ENCODE assay signal across 10 mouse cellular contexts in the genomic region with DNA sequence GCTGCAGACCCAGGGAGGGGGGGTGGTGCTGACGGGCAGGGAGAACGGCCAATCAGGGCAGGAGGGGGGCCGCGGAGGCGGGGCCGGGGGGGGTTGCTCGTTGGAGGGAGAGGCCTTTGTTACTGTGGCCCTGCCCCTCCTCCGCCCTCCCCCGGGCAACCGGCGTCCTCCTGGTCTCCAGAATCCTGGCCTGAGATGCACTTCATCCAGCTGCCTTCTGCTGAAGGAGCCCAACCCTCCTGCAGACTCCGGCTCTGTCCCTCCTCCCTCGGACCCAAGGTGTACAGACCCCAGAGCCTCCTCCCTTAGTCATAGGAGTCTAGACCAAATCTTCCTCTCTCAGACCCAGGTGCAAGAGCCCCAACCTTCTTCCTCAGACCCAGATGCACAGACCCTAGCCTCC. TPM values are rescaled to one million over a fixed set of nuclear protein-coding genes. Genes with fewer than 3 reads are reported as not detected.
DNase-seq lines count a peak whose midpoint lies in the region; ATAC-seq lines count a peak whose summit lies in the region.
"Had no signal": no experiment of that assay in that cellular context is flagged by ENCODE, and none has a peak within 500 bp of the region (broad histone marks: within the 10 kb centered on the region; RNA-seq: fewer than 3 reads in every experiment).

No protein-coding gene starts in this region.

- intact Hi-C loops in heart, postnatal 25 days (cut with DNase I) = no loop called here
- intact Hi-C loops in heart, postnatal 10 days (cut with DNase I) = no loop called here
- intact Hi-C loops in left cerebral cortex, postnatal 10 days (cut with DNase I) = loop anchor here (10.0 kb wide), 1 partner anchor 205 kb away; no protein-coding TSS in a partner anchor

- H3K4me3 ChIP-seq in forebrain, embryonic 11.5 days (ENCODE audit: low read depth, low read length) = peak overlapping the region; percentile 63
- peak overlapping the region; percentile 61 for H3K4me3 ChIP-seq in neural tube, embryonic 11.5 days (ENCODE audit: low read depth, low read length)

- peak overlapping the region; percentile 78 for H3K9ac ChIP-seq in forebrain, embryonic 11.5 days (ENCODE audit: low read length)
- H3K9ac ChIP-seq in neural tube, embryonic 11.5 days (ENCODE audit: low read length) = peak overlapping the region; percentile 86

- peak; percentile 93 for DNase-seq in heart, adult 11 months
- DNase-seq in heart, postnatal 25 days (ENCODE audit: low spot score) = no peak
- DNase-seq in brain, embryonic 18.5 days (ENCODE audit: low read depth, low spot score) = peak; percentile 69
- DNase-seq in forebrain, embryonic 11.5 days (ENCODE audit: low spot score) = peak; percentile 94
- peak; percentile 21 for DNase-seq in heart, postnatal 10 days
- DNase-seq in left cerebral cortex, postnatal 10 days (ENCODE audit: extremely low spot score in 1 of 2, low spot score in 2 of 2) = peak; percentile 60 to 91
- peak; percentile 82 for DNase-seq in neural tube, embryonic 11.5 days (ENCODE audit: low spot score)
- DNase-seq in natural killer cell, adult 2 months (ENCODE audit: low spot score in 2 of 2) = no peak

- 0% methylated on average over 11 of the region's 13 CpGs for WGBS in forebrain, embryonic 11.5 days
- 0% methylated on average over 4 of the region's 13 CpGs for WGBS in neural tube, embryonic 11.5 days

- peak; percentile 94 for ATAC-seq in forebrain, embryonic 11.5 days (replicated peaks; ENCODE audit: low FRiP score)
- ATAC-seq in neural tube, embryonic 11.5 days (ENCODE audit: insufficient read depth, low FRiP score, low TSS enrichment) = peak; percentile 90

- H3K36me3 ChIP-seq in forebrain, embryonic 11.5 days (ENCODE audit: control insufficient read depth, insufficient read depth, low read length) = no peaks in the 10 kb centered on the region
- H3K36me3 ChIP-seq in neural tube, embryonic 11.5 days (ENCODE audit: control insufficient read depth, insufficient read depth, low read length) = no peaks in the 10 kb centered on the region

- peak overlapping the region; percentile 78 for H3K4me2 ChIP-seq in forebrain, embryonic 11.5 days (ENCODE audit: low read depth, low read length, severe bottlenecking)
- H3K4me2 ChIP-seq in neural tube, embryonic 11.5 days (ENCODE audit: low read depth) = peak overlapping the region; percentile 75

- H3K27ac ChIP-seq in forebrain, embryonic 11.5 days (ENCODE audit: low read depth, low read length) = peak overlapping the region; percentile 57; the same call in 1 of the 2 replicates
- peak overlapping the region; percentile 53; the same call in 1 of the 2 replicates for H3K27ac ChIP-seq in neural tube, embryonic 11.5 days (ENCODE audit: low read depth, low read length)

- peaks cover 3% of the 10 kb centered on the region; the same call in 1 of the 2 replicates for H3K4me1 ChIP-seq in forebrain, embryonic 11.5 days (replicated peaks; ENCODE audit: control insufficient read depth, insufficient read depth, low read length)
- H3K4me1 ChIP-seq in neural tube, embryonic 11.5 days (ENCODE audit: control insufficient read depth, insufficient read depth, low read length) = no peaks in the 10 kb centered on the region

- no peaks in the 10 kb centered on the region for H3K27me3 ChIP-seq in forebrain, embryonic 11.5 days (ENCODE audit: control insufficient read depth, insufficient read depth, low read length)
- H3K27me3 ChIP-seq in neural tube, embryonic 11.5 days (ENCODE audit: control insufficient read depth, insufficient read depth, low read length) = no peaks in the 10 kb centered on the region

- no peaks in the 10 kb centered on the region for H3K9me3 ChIP-seq in forebrain, embryonic 11.5 days (ENCODE audit: control insufficient read depth, low read length)
- no peaks in the 10 kb centered on the region for H3K9me3 ChIP-seq in neural tube, embryonic 11.5 days (ENCODE audit: control insufficient read depth, low read length)

RNA-seq across cellular contexts. Expression of a gene that starts 0.3 kb away (rescaled TPM):
- total RNA-seq in heart, postnatal 25 days (2021) = under 1 TPM; 0.13 to 0.22 TPM
- polyA plus RNA-seq in forebrain, embryonic 11.5 days (2014; fragmentation: Nextera tagmentation; extraction: Ambion mirVana) = 2.0 and 2.7 TPM in 2 replicates
- total RNA-seq in heart, postnatal 10 days (2021) = under 1 TPM; 0.37 to 0.89 TPM
- 10 to 100 TPM; 46.4 to 47.7 TPM for total RNA-seq in left cerebral cortex, postnatal 10 days (2021)
- 2.4 and 2.7 TPM in 2 replicates for polyA plus RNA-seq in neural tube, embryonic 11.5 days (2014; fragmentation: Nextera tagmentation; extraction: Ambion mirVana)

RNA-seq across cellular contexts. Expression of a gene that starts 15.6 kb away (rescaled TPM):
- total RNA-seq in heart, postnatal 25 days (2021) = not detected
- not detected in 2 replicates for polyA plus RNA-seq in forebrain, embryonic 11.5 days (2014; fragmentation: Nextera tagmentation; extraction: Ambion mirVana)
- total RNA-seq in heart, postnatal 10 days (2021) = not detected
- total RNA-seq in left cerebral cortex, postnatal 10 days (2021) = not detected
- not detected in 2 replicates for polyA plus RNA-seq in neural tube, embryonic 11.5 days (2014; fragmentation: Nextera tagmentation; extraction: Ambion mirVana)
- polyA plus RNA-seq: C2C12; gonadal fat pad, adult 2 months had no signal

RNA-seq across cellular contexts. Expression of a gene that starts 27.2 kb away (rescaled TPM):
- 1 to 10 TPM in 1 of 2 experiments, under 1 TPM in 1; 0.81 to 1.8 TPM for total RNA-seq in heart, postnatal 25 days (2021)
- polyA plus RNA-seq in forebrain, embryonic 11.5 days (2014; fragmentation: Nextera tagmentation; extraction: Ambion mirVana) = 1.8 and 3.1 TPM in 2 replicates
- 1 to 10 TPM; 4.4 to 5.0 TPM for total RNA-seq in heart, postnatal 10 days (2021)
- 1 to 10 TPM; 4.4 TPM for total RNA-seq in left cerebral cortex, postnatal 10 days (2021)
- 2.0 and 4.0 TPM in 2 replicates for polyA plus RNA-seq in neural tube, embryonic 11.5 days (2014; fragmentation: Nextera tagmentation; extraction: Ambion mirVana)

RNA-seq across cellular contexts. Expression of a gene that starts 46.3 kb away (rescaled TPM):
- under 1 TPM; 0.39 to 0.61 TPM for total RNA-seq in heart, postnatal 25 days (2021)
- polyA plus RNA-seq in forebrain, embryonic 11.5 days (2014; fragmentation: Nextera tagmentation; extraction: Ambion mirVana) = not detected in 2 replicates
- total RNA-seq in heart, postnatal 10 days (2021) = 1 to 10 TPM; 1.7 to 2.1 TPM
- total RNA-seq in left cerebral cortex, postnatal 10 days (2021) = 1 to 10 TPM in 1 of 2 experiments, under 1 TPM in 1; 0.79 to 1.4 TPM
- polyA plus RNA-seq in neural tube, embryonic 11.5 days (2014; fragmentation: Nextera tagmentation; extraction: Ambion mirVana) = not detected in 2 replicates

RNA-seq across cellular contexts. Expression of a gene that starts 46.3 kb away (rescaled TPM):
- total RNA-seq in heart, postnatal 25 days (2021) = 1,000 to 10,000 TPM; 1,293 to 1,340 TPM
- polyA plus RNA-seq in forebrain, embryonic 11.5 days (2014; fragmentation: Nextera tagmentation; extraction: Ambion mirVana) = 193 and 201 TPM in 2 replicates
- 1,000 to 10,000 TPM; 1,079 to 1,148 TPM for total RNA-seq in heart, postnatal 10 days (2021)
- total RNA-seq in left cerebral cortex, postnatal 10 days (2021) = 10 to 100 TPM; 52.2 to 55.8 TPM
- 207 and 224 TPM in 2 replicates for polyA plus RNA-seq in neural tube, embryonic 11.5 days (2014; fragmentation: Nextera tagmentation; extraction: Ambion mirVana)

Comparison
In these comparisons a context has a peak if more than half of its experiments do, and no peak if none do; other contexts are left out.
1. DNase-seq: peak in heart, adult 11 months (single experiment), brain, embryonic 18.5 days (single experiment), forebrain, embryonic 11.5 days (single experiment), heart, postnatal 10 days (2 of 2), left cerebral cortex, postnatal 10 days (2 of 2) and neural tube, embryonic 11.5 days (single experiment); none in heart, postnatal 25 days (single experiment) and natural killer cell, adult 2 months (0 of 2).
2. RNA of a gene that starts 0.3 kb away (total RNA-seq): 46.4 to 47.7 TPM in left cerebral cortex, postnatal 10 days; 0.37 to 0.89 TPM in heart, postnatal 10 days and 0.13 to 0.22 TPM in heart, postnatal 25 days; every median in the first group is over 10 times any median in the second.